Mouse (Mus musculus) CH12.LX (cell line): ENCODE measurements around the gene Zfp445. TPM values are rescaled to one million over a fixed set of nuclear protein-coding genes. Genes with fewer than 3 reads are reported as not detected.

Experiments
- DNase-seq: peaks from one replicate; pipeline ENCODE4 v3.0.0-alpha.2; 2013; ENCODE audit errors: extremely low read depth
- H3K27ac ChIP-seq: 2 replicates; pipeline ENCODE4 v1.5.1; 2012; ENCODE audit warnings: low read depth, mild to moderate bottlenecking, control low read depth, moderate library complexity; ENCODE audit not compliant: insufficient read depth
- H3K27me3 ChIP-seq: replicated peaks from 2 replicates; pipeline ENCODE3; 2012; ENCODE audit warnings: inconsistent platforms
- H3K36me3 ChIP-seq, 2 experiments: replicated peaks in 1 of 2; 2 replicates each; pipeline versions ENCODE3 to v1.6.1; 2012; ENCODE audit warnings: inconsistent platforms in 1 of 2, low read length in 1 of 2, mild to moderate bottlenecking in 1 of 2, mixed read lengths in 1 of 2, moderate library complexity in 1 of 2; ENCODE audit not compliant: control insufficient read depth in 1 of 2, insufficient read depth in 1 of 2
- H3K4me1 ChIP-seq, 2 experiments: 2 replicates each; pipeline ENCODE4 v1.6.1; 2012; ENCODE audit warnings: inconsistent platforms in 1 of 2, moderate library complexity in 1 of 2; ENCODE audit not compliant: insufficient read depth in 2 of 2, control insufficient read depth in 1 of 2
- H3K4me2 ChIP-seq: 2 replicates; pipeline ENCODE4 v1.6.1; 2012; ENCODE audit warnings: low read depth, mild to moderate bottlenecking, control low read depth; ENCODE audit not compliant: poor library complexity, insufficient read depth, severe bottlenecking
- H3K4me3 ChIP-seq, 3 experiments: fragments of 150-350 bp in 1 of 3; sonication (generic) in 1 of 3; replicated peaks in 1 of 3; 2 replicates each; pipeline versions ENCODE3 to v1.5.1; 2011 to 2012; ENCODE audit warnings: low read depth in 2 of 3, low read length in 2 of 3, mild to moderate bottlenecking in 2 of 3, moderate library complexity in 2 of 3, control low read depth in 1 of 3, improper control_type of control experiment in 1 of 3, inconsistent platforms in 1 of 3, mixed read lengths in 1 of 3; ENCODE audit not compliant: poor library complexity in 1 of 3
- H3K79me2 ChIP-seq: replicated peaks from 2 replicates; pipeline ENCODE4 v1.6.1; 2012; ENCODE audit warnings: mild to moderate bottlenecking, moderate library complexity; ENCODE audit not compliant: control insufficient read depth, poor library complexity, insufficient read depth, severe bottlenecking; ENCODE audit errors: extremely low read depth
- H3K9ac ChIP-seq: 2 replicates; pipeline ENCODE4 v1.6.1; 2012; ENCODE audit warnings: low read depth, mild to moderate bottlenecking, control low read depth, moderate library complexity; ENCODE audit not compliant: insufficient read depth
- H3K9me3 ChIP-seq: replicated peaks from 2 replicates; pipeline ENCODE3; 2012; ENCODE audit warnings: low read length, inconsistent platforms, mixed read lengths
- ELF1 ChIP-seq: IDR thresholded peaks from 2 replicates; pipeline ENCODE4 v1.6.1; 2014; ENCODE audit warnings: low read depth, mild to moderate bottlenecking, inconsistent platforms, low read length, improper control_type of control experiment
- EP300 ChIP-seq: IDR thresholded peaks from 2 replicates; pipeline ENCODE4 v1.6.1; 2011; ENCODE audit warnings: low read length, improper control_type of control experiment
- GABPA ChIP-seq: IDR thresholded peaks from 2 replicates; pipeline ENCODE4 v1.6.1; 2012; ENCODE audit warnings: low read depth, low read length, improper control_type of control experiment, inconsistent platforms; ENCODE audit not compliant: insufficient replicate concordance
- HCFC1 ChIP-seq: IDR thresholded peaks from 2 replicates; pipeline ENCODE4 v1.6.1; 2012; ENCODE audit warnings: low read depth, mild to moderate bottlenecking, inconsistent platforms, low read length, improper control_type of control experiment
- IRF4 ChIP-seq: IDR thresholded peaks from 2 replicates; pipeline ENCODE4 v1.6.1; 2014; ENCODE audit warnings: low read depth, mild to moderate bottlenecking, inconsistent platforms, low read length, improper control_type of control experiment
- JUN ChIP-seq: IDR thresholded peaks from 2 replicates; pipeline ENCODE4 v1.6.1; 2011; ENCODE audit warnings: low read depth, mild to moderate bottlenecking, low read length, improper control_type of control experiment, moderate library complexity; ENCODE audit not compliant: insufficient read depth
- KAT2A ChIP-seq: IDR thresholded peaks from 2 replicates; pipeline ENCODE4 v1.6.1; 2012; ENCODE audit warnings: low read length, improper control_type of control experiment, inconsistent platforms; ENCODE audit not compliant: insufficient replicate concordance
- MAFK ChIP-seq: IDR thresholded peaks from 2 replicates; pipeline ENCODE4 v1.6.1; 2011; ENCODE audit warnings: low read length, improper control_type of control experiment; ENCODE audit not compliant: insufficient replicate concordance
- MXI1 ChIP-seq: IDR thresholded peaks from 2 replicates; pipeline ENCODE4 v1.6.1; 2011; ENCODE audit warnings: mild to moderate bottlenecking, low read depth, low read length, improper control_type of control experiment
- MYC ChIP-seq: IDR thresholded peaks from 2 replicates; pipeline ENCODE4 v1.6.1; 2011; ENCODE audit warnings: low read depth, mild to moderate bottlenecking, improper control_type of control experiment, low read length
- NRF1 ChIP-seq: IDR thresholded peaks from 2 replicates; pipeline ENCODE4 v1.6.1; 2014; ENCODE audit warnings: low read depth, mild to moderate bottlenecking, inconsistent platforms, low read length, improper control_type of control experiment, moderate library complexity
- PAX5 ChIP-seq: IDR thresholded peaks from 2 replicates; pipeline ENCODE4 v1.6.1; 2012; ENCODE audit warnings: low read length, inconsistent platforms, mixed read lengths
- POLR2AphosphoS2 ChIP-seq: IDR thresholded peaks from 2 replicates; pipeline ENCODE4 v1.6.1; 2011; ENCODE audit warnings: low read depth, low read length, improper control_type of control experiment
- RAD21 ChIP-seq: IDR thresholded peaks from 2 replicates; pipeline ENCODE4 v1.6.1; 2011; ENCODE audit warnings: low read depth, mild to moderate bottlenecking, low read length, improper control_type of control experiment, moderate library complexity
- SIN3A ChIP-seq: IDR thresholded peaks from 2 replicates; pipeline ENCODE4 v1.6.1; 2012; ENCODE audit warnings: low read length, improper control_type of control experiment, inconsistent platforms
- SMC3 ChIP-seq: IDR thresholded peaks from 2 replicates; pipeline ENCODE4 v1.6.1; 2011; ENCODE audit warnings: low read depth, low read length, improper control_type of control experiment
- TCF12 ChIP-seq: IDR thresholded peaks from 2 replicates; pipeline ENCODE4 v1.6.1; 2014; ENCODE audit warnings: low read depth, mild to moderate bottlenecking, inconsistent platforms, low read length, improper control_type of control experiment
- USF1 ChIP-seq: IDR thresholded peaks from 2 replicates; pipeline ENCODE4 v1.6.1; 2014; ENCODE audit warnings: low read depth, mild to moderate bottlenecking, inconsistent platforms, low read length, improper control_type of control experiment
- USF2 ChIP-seq: conservative IDR thresholded peaks from 2 replicates; pipeline ENCODE4 v1.6.1; 2011; ENCODE audit warnings: low read depth, low read length, improper control_type of control experiment
- dilution Hi-C: fragments of 300-500 bp; cut with MboI; formaldehyde crosslinking; loops from 2 replicates; pipeline ENCODE4 v1.14.3; 2020; ENCODE audit warnings: low sequenced_read_pairs; ENCODE audit not compliant: extremely low pct_unique_long_range_greater_than_20kb, extremely low pct_ligation_motif_present
- in situ Hi-C: fragments of 300-500 bp; cut with MboI; formaldehyde crosslinking; loops from 3 replicates; pipeline ENCODE4 v1.14.3; 2019; ENCODE audit warnings: low sequenced_read_pairs, low pct_ligation_motif_present, low pct_unique_long_range_greater_than_20kb, mixed read lengths
- polyA plus RNA-seq: library from polyadenylated mRNA; unstranded; fragments of >175 nt; gene quantifications from 2 replicates; pipeline ENCODE4 v1.2.1, GENCODE M21; 2012; ENCODE audit warnings: low read depth; ENCODE audit not compliant: insufficient read length
- total RNA-seq, 2 experiments: library from RNA; depleted of rRNA; stranded (reverse); fragments of 300-350 nt in 1 of 2; fragments of >200 nt in 1 of 2; gene quantifications; 2 replicates each; pipeline ENCODE4 v1.2.3; 2012 to 2014

Zfp445 gene
- total and polyA plus RNA-seq, 3 experiments = 43.7 to 55.5 (median 53.8) TPM

- H3K27ac ChIP-seq = no peak overlapping the region
- no peak overlapping the region for H3K9ac ChIP-seq
- in situ Hi-C loops = no loop called here
- no peak for DNase-seq
- H3K79me2 ChIP-seq = no peaks in the 10 kb centered on the region
- H3K4me3 ChIP-seq = no peak overlapping the region
- dilution Hi-C loops = no loop called here
- H3K4me1 ChIP-seq = no peaks in the 10 kb centered on the region
- no peak overlapping the region for H3K4me2 ChIP-seq
- H3K9me3 ChIP-seq = no peaks in the 10 kb centered on the region
- H3K27me3 ChIP-seq = no peaks in the 10 kb centered on the region
- peaks cover 8 to 57% of the 10 kb centered on the region in 2 experiments for H3K36me3 ChIP-seq
- TF ChIP-seq HCFC1 (no peak), TCF12 (no peak), SIN3A (no peak), MYC (no peak), USF2 (no peak), SMC3 (no peak), JUN (no peak), NRF1 (no peak), ELF1 (no peak), POLR2AphosphoS2 (no peak), RAD21 (no peak), PAX5 (no peak), USF1 (no peak), MXI1 (no peak)
Measured at GRCm38 (mm10) chr9:122812386-122812785, 53.4 kb downstream of the Zfp445 start.

GRCm38 (mm10) chr9:122810212-122810611 lies 55.6 kb downstream of the Zfp445 start:
- dilution Hi-C loops = no loop called here
- peaks cover 3 to 9% of the 10 kb centered on the region in 2 experiments; a peak in 2 of 4 replicates for H3K4me1 ChIP-seq

More at GRCm38 (mm10) chr9:122810212-122810611, 55.6 kb downstream of the Zfp445 start:
- no peak overlapping the region for H3K27ac ChIP-seq
- H3K36me3 ChIP-seq = peaks cover 6 to 44% of the 10 kb centered on the region in 2 experiments
- H3K79me2 ChIP-seq = no peaks in the 10 kb centered on the region; the same call in 1 of the 2 replicates
- no peak overlapping the region for H3K4me2 ChIP-seq
- H3K9ac ChIP-seq = no peak overlapping the region
- no peak for DNase-seq
- no peak for TF ChIP-seq GABPA
- TF ChIP-seq IRF4 = no peak
- no peak for TF ChIP-seq MXI1
- TF ChIP-seq KAT2A = no peak
- no peak for TF ChIP-seq SIN3A
- no peak for TF ChIP-seq MAFK
- no peak for TF ChIP-seq EP300
- TF ChIP-seq ELF1 = no peak
- H3K4me3 ChIP-seq = no peak overlapping the region
- H3K9me3 ChIP-seq = no peaks in the 10 kb centered on the region
- H3K27me3 ChIP-seq = no peaks in the 10 kb centered on the region
- in situ Hi-C loops = no loop called here
